ENCODE assay signal across 23 mouse cellular contexts in genomic region chr16:17481465-17481864, GRCm38 (mm10). TPM values are rescaled to one million over a fixed set of nuclear protein-coding genes. Genes with fewer than 3 reads are reported as not detected.
"Had no signal": no experiment of that assay in that cellular context is flagged by ENCODE, and none has a peak within 500 bp of the region (broad histone marks: within the 10 kb centered on the region; RNA-seq: fewer than 3 reads in every experiment).

No protein-coding gene starts in this region.

- H3K4me1 ChIP-seq: hindbrain, embryonic 10.5 days; hindbrain, embryonic 12.5 days; limb, embryonic 13.5 days; limb, embryonic 15.5 days had no signal

- H3K4me3 ChIP-seq: heart, embryonic 10.5 days; heart, embryonic 12.5 days; hindbrain, embryonic 10.5 days; hindbrain, embryonic 12.5 days; intestine, embryonic 15.5 days; limb, embryonic 13.5 days; limb, embryonic 15.5 days had no signal

- ATAC-seq: forebrain, postnatal 0 days; hindbrain, embryonic 16.5 days; inflammation-experienced regulatory T-cells, adult 6 months; intestine, embryonic 15.5 days; intestine, postnatal 0 days had no signal

- H3K9ac ChIP-seq: forebrain, postnatal 0 days; heart, embryonic 12.5 days; hindbrain, embryonic 12.5 days; hindbrain, embryonic 14.5 days; intestine, embryonic 15.5 days; limb, embryonic 13.5 days; limb, embryonic 15.5 days had no signal

- H3K4me2 ChIP-seq: heart, embryonic 12.5 days; hindbrain, embryonic 12.5 days; hindbrain, embryonic 14.5 days; intestine, embryonic 15.5 days; limb, embryonic 13.5 days; limb, embryonic 15.5 days had no signal

- DNase-seq: forebrain, postnatal 0 days; gastrocnemius, postnatal 14 days; gastrocnemius, postnatal 36 days; heart, postnatal 10 days; heart, postnatal 4 days; kidney, adult 18-20 months; kidney, adult 8-10 months; kidney, postnatal 10 days; kidney, postnatal 25 days; layer of hippocampus, adult 9-11 months; layer of hippocampus, postnatal 36 days; left cerebral cortex, postnatal 4 days had no signal

- H3K27ac ChIP-seq: heart, embryonic 10.5 days; hindbrain, embryonic 10.5 days; hindbrain, embryonic 12.5 days; hindbrain, embryonic 14.5 days; intestine, embryonic 15.5 days; limb, embryonic 13.5 days; limb, embryonic 15.5 days had no signal

- H3K9me3 ChIP-seq: heart, embryonic 10.5 days; heart, embryonic 12.5 days; hindbrain, embryonic 10.5 days; hindbrain, embryonic 12.5 days; intestine, embryonic 15.5 days; limb, embryonic 13.5 days; limb, embryonic 15.5 days had no signal

- H3K27me3 ChIP-seq: heart, embryonic 12.5 days; hindbrain, embryonic 12.5 days; intestine, embryonic 15.5 days; limb, embryonic 13.5 days; limb, embryonic 15.5 days had no signal

RNA-seq across cellular contexts. Expression of gene Aifm3, which starts 7.9 kb away (rescaled TPM):
- polyA plus RNA-seq: inflammation-experienced regulatory T-cells, adult 6 months had no signal
